Mouse (Mus musculus): ENCODE measurements around the gene Fbxo17. TPM values are rescaled to one million over a fixed set of nuclear protein-coding genes. Genes with fewer than 3 reads are reported as not detected.
"Not testable (repeated sequence)": the region's sequence is repeated elsewhere in the genome, so short reads cannot be mapped to it uniquely, and the experiment has no call there.

Fbxo17 gene
- 0.89 TPM in 2 replicates for polyA plus RNA-seq (2012; rRNA removed)

DNA sequence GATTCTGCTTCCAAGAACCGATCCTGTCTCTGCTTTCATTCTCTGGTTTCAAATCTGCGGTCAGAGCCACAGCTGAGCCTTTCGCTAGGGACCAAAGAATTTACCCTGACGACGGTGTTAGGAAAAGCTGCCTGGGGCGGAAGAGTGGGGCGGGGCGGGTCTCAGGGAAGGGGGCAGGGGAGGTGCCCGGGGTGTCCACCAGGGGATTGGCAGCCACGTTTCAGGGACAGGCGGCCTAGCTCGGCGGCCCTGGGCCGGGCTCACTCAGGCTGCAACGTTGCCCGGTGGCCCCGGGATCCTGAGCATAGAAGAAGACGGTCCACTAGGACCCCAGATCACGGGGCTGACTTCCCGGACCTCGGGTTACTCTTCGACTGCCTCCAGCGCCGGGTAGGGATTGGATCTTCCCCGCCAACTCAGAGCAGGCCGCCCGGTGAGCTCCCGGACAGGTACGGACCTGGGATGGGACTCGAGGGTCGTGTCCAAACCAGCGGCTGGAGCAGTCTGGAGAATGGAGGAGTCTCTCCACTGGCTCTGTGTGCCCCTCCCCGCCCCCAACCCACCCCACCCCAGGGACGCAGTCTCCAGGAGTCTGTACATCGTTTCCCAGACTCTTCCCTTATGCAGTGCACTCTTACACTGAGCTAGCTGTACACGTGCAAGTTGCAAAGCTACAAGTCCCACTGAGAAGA, at the start of gene Fbxo17:
Gene Fbxo17 (plus strand): TSS at position 215 of the 692 bp plus-strand sequence.
- 2% methylated on average over 36 of the region's 36 CpGs for WGBS
- no peak for DNase-seq (ENCODE audit: low read depth, low spot score)

DNA sequence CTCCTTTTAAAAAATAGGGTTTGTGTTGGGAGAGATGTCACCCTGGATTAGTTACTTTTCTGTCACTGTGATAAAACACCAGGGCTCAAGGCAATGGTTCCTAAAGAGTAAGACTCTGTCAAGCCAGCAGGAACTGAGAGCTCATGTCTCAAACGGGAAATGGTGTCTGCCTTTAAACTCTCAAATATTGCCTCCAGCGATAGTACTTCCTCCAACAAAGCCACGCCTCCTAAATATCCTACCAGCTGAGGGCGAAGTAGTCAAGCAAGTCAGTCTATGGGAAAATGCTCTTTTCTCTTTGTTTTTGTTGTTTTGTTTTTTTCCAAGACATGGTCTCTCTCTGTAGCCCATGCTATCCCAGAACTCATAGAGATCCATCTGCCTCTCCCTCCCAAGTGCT, 45.4 kb upstream of the Fbxo17 start:
- 12% methylated on average over 4 of the region's 4 CpGs for WGBS
- DNase-seq (ENCODE audit: low read depth, low spot score), result no peak

DNA sequence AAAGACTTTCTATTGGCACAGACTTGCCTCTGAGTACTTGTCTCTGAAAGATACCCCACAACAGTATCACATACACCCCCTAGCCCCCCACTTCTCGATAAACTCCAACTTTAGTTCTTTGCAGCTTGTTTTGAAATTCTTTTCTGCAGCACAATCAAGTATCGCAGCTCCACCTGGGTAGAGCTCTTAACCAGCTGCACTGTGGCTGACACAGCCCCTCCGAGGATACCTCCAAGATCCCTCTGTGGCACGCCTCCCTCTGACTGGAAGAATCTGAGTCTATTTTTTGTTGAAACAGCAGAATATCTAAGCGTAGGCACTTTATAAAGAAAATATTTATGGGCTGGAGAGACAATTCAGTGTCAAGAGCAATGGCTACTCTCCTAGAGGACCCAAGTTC, 44.3 kb upstream of the Fbxo17 start:
- 90% methylated on average over 5 of the region's 5 CpGs for WGBS

DNA sequence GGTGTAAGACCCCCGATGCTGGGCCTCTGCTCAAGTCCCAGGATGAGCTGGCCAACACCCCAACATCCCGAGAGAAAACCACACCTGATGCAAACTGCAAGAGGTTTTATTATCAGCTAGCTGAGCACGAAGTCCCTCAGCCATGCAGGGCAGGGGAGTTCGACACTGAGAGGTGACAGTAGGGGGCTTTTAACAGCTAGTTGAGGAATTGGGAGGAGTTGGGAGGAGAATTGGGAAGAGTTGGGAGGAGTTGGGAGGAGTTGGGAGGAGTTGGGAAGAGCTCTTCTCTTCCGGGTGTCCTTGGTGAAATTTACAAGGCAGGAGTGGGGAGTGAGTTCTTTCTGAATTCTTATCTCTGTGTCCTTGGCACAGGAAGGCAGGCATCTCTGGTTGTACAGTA, 43.8 kb upstream of the Fbxo17 start:
- 58% methylated on average over 5 of the region's 5 CpGs for WGBS
- not testable (repeated sequence) for DNase-seq (ENCODE audit: low read depth, low spot score)

More for the DNA sequence above, 44.3 kb upstream of the Fbxo17 start:
- DNase-seq (ENCODE audit: low read depth, low spot score), result no peak

DNA sequence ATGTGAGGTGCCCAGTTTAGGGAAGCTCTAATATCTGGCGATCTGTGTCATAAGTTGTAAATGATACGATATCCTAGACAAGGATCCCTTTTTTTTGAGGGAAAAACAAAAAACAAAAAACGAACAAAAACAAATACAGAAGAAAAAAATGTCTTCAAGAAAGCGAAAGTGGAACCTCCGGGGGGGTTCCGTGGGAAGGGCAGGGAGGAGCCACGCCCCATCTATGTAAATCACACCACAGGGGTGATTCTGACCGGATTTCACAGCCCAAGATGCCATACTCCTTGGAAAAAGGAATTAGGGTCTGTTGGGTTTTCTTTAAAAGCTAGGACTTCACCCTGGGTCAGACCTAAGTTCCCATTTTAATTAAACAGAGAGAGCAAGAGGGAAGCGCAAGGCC, 41.6 kb upstream of the Fbxo17 start:
- 69% methylated on average over 9 of the region's 9 CpGs for WGBS
- no peak for DNase-seq (ENCODE audit: low read depth, low spot score)

DNA sequence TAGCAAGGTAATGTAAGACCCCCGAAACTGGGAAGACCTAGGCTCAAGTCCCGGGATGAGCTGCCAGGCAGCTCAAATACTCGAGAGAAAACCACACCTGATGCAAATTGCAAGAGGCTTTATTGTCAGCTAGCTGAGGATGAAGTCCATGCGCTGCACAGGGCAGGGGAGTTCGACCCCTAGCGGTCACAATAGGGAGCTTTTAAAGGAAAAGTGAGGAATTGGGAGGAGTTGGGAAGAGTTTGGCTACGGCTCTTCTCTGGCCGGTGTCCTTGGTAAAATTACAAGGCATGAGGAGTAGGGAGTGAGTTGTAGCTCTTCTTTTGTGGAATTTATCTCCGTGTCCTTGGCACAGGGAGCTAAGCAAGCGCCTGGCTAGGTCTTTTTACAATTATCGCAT, 40.9 kb upstream of the Fbxo17 start:
- DNase-seq (ENCODE audit: low read depth, low spot score), result no peak
- WGBS, result 50% methylated on average over 11 of the region's 11 CpGs

DNA sequence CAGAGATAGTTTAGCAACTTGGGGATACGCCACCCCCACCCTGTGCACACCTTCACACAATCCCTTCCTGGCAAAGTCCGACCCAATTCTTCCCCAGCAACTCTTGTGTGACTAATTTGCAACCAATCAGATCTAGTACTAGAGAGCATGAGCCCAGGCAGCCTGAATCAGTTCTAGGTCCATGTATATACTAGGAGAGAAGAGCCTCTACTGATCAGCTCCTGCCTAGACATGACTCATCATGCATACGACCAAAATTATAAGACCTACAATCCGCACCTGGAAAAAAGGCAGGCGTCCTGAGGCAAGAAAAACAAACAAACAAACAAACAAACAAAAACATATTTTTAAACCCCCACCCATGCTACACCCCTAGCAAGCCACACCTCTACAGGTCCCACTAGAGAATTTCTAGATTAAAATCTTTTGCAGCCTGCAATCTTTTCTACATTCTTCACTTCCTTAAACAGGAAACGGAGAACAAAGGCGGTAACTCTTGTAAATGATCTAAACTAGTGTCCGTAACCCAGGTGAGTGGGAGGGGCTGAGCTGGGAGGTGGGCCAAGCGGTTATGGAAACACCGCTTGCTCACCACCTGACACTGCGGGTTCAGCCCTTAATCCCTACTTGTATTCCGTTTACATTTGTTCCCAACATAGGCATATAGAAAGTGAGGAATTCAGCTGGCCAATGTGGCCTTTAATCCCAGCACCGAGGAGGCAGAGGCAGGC, 39.6 kb upstream of the Fbxo17 start:
- WGBS, result 52% methylated on average over 13 of the region's 13 CpGs
- DNase-seq (ENCODE audit: low read depth, low spot score), result no peak

DNA sequence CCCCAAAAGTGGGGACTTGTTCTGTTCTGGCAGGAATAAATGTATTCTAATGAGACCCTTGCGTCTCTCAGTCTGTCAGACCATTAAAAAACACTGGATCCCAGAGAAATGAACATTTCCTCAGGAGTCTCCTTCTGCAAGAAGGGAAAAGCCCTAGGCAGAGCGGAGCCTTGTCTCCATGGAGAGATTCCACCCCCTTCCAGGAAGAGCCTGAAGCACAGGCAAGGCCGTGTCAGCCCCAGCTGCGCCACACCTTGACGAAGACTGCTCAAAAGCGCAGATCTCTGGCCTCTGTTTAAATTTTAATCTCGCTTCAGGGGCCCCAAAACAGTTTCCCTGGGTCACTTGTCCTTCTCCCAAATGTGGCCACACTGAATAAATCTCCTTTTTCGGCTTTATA, 39.0 kb upstream of the Fbxo17 start:
- DNase-seq (ENCODE audit: low read depth, low spot score), result no peak
- 89% methylated on average over 8 of the region's 8 CpGs for WGBS

DNA sequence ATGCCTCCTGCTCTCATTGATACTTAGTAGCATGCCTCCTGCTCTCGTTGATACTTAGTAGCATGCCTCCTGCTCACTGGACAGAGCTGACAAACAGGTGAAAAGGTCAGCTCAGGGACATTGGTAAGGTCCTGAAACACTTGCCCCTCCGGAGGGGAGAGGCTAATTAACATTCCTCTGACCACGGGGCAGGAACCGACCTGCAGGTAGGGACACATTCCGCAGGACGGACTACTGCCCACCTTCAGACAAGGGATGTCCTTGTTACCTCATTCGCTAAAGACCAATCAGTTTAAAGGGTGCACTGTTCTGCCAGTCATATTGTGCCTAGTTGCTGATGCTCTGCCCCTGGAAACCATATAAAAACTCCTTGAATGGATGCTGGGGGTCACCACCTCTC, 25.5 kb upstream of the Fbxo17 start:
- 36% methylated on average over 7 of the region's 7 CpGs for WGBS

DNA sequence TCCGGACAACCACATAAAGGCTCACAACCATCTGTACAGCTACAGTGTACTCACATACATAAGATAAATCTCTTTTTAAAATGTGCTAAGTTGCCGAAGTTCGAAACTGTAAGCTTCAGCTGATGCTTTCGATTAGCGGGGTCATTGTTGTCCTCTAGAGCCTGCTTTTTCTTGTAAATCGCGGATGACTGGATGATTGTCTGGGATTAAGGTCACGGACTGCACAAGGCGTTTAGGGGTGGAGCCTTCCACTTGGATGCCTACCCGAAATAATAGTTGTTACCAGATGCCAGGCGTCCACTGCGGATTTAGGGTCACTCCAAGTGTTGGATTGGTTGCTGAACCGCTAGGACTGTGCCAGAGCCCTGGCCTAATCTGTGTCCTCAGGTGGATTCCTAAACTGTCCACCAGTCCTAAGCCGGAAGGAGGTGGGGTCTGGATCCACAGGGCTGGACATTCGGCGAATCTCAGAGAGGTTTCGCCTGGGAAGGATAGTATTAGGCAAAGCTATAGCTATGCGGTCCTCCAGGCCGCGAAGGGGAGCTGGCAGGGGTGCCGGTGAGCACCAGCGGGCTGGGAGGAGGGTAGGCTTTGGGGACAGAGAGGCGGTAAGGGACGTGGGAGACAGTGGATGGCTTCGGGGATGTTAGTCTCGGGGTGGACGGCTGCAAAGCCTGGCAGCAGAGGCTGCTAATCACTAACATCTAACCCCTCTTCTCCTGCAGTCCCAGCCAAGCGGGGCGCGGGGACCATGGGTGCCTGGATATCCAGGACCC, 23.9 kb upstream of the Fbxo17 start, which contains the start of gene Fbxo27:
Gene Fbxo27 (plus strand): TSS at position 305 of the 776 bp plus-strand sequence.
- 49% methylated on average over 30 of the region's 30 CpGs for WGBS
- DNase-seq (ENCODE audit: low read depth, low spot score), result no peak

More for the DNA sequence above, 25.5 kb upstream of the Fbxo17 start:
- no peak for DNase-seq (ENCODE audit: low read depth, low spot score)

DNA sequence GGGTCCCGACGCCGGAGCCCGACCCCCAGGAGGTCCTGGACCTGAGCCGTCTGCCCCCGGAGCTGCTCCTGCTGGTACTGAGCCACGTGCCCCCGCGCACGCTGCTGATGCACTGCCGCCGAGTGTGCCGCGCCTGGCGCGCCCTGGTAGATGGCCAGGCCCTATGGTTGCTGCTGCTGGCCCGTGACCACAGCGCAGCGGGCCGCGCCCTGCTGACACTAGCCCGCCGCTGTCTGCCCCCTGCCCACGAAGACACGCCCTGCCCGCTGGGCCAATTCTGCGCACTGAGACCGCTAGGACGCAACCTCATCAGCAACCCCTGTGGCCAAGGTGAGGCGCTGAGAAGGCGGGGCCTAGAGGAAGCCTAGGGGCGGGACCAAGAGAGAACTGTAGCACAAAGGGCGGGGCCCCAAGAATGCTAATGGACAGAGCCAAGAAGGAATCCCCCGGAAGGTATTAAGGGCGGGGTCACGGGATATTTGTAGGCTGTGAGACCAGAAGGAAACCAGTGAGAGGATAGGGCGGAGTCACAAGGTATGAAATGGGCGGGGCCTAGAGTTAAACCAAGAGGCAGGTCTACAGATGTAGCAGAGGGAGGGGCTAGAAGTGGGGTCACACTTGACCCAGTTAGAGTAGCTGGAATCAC, 23.2 kb upstream of the Fbxo17 start:
- WGBS, result 2% methylated on average over 38 of the region's 38 CpGs
- no peak for DNase-seq (ENCODE audit: low read depth, low spot score)

DNA sequence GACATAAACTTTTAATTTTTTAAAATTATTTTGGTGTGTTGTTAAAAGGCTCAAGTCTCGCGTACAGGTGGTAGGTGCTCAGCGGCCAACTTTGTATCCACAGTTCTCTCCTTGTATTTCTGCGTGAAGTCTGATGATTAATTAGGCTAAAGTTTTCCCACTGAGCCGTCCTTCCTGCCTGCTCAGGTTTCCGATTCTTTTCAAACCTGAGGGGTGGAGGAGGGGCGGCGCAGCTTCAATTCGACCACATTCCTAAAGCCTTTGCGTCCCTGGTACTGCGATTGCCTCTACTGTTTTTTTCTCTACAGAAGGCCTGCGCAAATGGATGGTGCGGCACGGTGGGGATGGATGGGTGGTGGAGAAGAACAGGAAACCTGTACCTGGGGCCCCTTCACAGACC, 22.2 kb upstream of the Fbxo17 start:
- WGBS, result 23% methylated on average over 14 of the region's 14 CpGs

DNA sequence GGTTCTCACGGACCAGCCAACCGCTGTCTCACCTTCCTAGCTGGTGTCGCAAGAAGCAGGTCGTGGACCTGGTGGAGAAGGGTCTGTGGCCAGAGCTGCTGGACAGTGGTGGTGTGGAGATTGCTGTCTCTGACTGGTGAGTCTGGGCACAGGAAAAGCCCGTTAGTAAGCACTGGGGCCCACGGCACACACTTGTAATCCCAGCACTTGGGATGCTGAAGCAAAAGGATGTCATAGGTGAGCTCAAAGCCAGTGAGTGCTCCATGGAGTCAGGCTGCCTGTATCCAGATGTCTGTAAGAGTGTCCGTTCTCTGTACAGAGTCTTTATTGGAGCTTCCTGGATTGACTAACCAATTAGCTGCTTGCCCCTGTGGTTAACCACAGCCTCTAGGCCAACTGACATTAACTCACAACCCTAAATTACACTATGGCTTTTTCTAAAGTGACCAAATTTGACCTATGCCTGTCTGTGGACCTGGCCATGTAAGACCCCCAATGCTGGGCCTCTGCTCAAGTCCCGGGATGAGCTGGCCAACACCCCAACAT, 21.6 kb upstream of the Fbxo17 start:
- DNase-seq (ENCODE audit: low read depth, low spot score), result no peak
- WGBS, result 62% methylated on average over 8 of the region's 8 CpGs

More for the DNA sequence above, 22.2 kb upstream of the Fbxo17 start:
- no peak for DNase-seq (ENCODE audit: low read depth, low spot score)

DNA sequence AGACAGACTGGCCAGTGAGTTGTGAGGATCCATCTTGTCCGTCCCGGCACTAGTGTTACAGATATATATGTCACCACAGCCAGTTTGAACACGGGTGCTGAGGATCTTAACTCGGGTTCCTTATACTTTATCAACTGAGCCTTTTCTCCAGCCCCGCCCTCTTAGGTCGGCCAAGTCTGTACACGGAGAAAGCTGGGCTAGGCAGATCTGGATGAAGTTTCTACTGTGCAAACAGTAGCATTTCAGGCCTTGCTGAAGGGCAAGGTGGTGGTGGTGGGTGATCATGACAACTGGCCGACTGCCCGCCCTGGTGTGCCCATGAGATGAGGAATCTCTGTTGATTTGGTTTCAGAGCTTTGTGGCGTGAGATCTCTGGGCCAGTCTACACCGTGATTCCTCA, 19.3 kb upstream of the Fbxo17 start:
- 64% methylated on average over 11 of the region's 11 CpGs for WGBS
- no peak for DNase-seq (ENCODE audit: low read depth, low spot score)

DNA sequence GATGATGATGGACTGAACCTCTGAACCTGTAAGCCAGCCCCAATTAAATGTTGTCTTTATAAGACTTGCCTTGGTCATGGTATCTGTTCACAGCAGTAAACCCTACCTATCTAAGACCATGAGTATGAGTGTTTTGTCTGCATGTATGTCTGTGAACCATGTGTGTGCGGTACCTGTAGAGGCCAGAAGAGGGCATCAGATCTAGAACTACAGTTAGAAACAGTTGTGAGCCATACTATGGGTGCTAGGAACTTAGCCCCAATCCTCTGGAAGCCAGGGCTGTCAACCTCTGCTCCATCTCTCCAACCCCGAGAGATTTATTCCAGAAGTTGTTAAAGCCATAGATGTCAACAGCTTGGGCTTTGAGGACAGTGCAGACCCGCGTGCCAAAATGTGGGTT, 16.3 kb upstream of the Fbxo17 start:
- DNase-seq (ENCODE audit: low read depth, low spot score), result no peak
- WGBS, result 96% methylated on average over 4 of the region's 4 CpGs

DNA sequence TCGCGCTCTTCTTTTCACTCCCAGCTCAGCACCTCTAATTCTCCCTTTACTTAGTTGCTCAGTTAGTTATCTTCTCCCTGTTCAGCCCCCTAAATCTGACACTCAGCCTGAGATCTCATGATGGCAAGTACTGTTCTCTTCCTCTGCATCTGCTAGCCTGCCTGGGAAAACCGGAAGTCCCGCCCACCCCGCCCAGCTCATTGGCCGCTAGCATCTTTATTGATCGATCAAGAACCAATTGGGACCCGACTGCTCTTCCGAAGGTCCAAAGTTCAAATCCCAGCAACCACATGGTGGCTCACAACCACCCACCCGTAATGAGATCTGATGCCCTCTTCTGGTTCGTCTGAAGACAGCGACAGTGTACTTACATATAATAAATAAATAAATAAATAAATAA, 15.3 kb upstream of the Fbxo17 start:
- DNase-seq (ENCODE audit: low read depth, low spot score), result not testable (repeated sequence)
- WGBS, result 97% methylated on average over 12 of the region's 12 CpGs

DNA sequence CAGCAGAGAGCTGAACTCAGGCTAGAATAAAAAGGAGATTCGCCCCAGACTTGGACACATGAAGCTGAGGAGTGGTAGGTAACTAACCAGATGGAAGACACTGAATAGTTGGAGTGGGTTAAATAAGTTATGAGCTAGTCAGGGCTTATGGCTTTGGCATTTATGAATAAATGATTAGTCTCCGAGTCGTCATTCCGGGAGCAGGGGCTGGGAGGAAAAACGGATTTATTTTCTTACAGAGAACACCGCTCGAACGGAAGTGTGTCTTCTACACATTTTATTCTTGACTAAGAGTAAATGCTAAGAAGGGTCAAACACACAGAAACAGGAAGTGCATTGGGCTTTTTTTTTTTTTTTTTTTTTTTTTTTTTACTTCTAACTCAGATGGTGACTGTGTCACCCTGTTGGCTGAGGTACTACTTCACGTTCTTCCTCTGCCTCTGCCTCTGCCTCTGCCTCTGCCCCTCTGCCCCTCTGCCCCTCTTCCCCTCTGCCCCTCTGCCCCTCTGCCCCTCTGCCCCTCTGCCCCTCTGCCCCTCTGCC, 13.9 kb upstream of the Fbxo17 start:
- 63% methylated on average over 9 of the region's 9 CpGs for WGBS
- DNase-seq (ENCODE audit: low read depth, low spot score), result no peak

DNA sequence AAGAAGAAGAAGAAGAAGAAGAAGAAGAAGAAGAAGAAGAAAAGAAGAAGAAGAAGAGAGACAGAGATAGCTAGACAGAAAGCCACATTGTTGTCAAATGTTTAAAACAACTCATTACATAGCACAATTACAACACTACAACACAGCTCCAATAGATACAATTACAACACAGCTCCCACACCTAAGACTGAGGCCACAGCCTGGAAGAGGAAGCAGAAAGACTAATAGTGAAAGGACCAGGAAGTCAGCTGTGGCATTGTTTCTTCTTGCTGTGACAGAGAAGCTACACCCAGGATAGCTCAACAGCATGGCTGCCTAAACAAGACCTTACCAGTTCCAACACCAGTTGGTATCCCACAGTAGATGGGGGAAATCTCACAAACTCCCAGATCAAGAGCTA, 7.2 kb upstream of the Fbxo17 start:
- DNase-seq (ENCODE audit: low read depth, low spot score), result no peak

DNA sequence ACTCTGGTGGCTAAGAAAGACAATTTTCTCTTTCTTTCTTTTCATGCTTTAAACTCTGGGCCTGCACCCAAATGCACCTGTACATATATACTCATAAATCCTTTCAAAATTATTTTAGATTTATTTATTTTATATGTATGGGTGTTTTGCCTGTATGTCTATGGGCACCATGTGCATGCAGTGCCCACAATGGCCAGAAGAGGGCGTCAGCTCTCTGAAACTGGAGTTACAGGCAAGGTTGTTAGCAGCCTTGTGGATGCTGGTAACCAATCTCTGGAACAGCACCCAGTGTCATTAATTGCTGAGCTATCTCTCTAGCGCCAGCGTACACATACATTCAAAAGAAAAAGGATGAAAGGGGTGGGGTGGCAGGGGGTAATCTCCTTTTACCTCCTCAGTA, 5.6 kb upstream of the Fbxo17 start:
- 66% methylated on average over 3 of the region's 3 CpGs for WGBS
- DNase-seq (ENCODE audit: low read depth, low spot score), result no peak
